Mouse (Mus musculus) olfactory bulb, adult 2 months (tissue): Measurements from ENCODE around the gene 1700020L24Rik. TPM values are rescaled to one million over a fixed set of nuclear protein-coding genes. Genes with fewer than 3 reads are reported as not detected.
A peak's percentile ranks its signal among the peaks of the same experiment; 100 is the strongest.

Experiments used
- H3K27ac ChIP-seq: fragments of 200-500 bp; 2 replicates; pipeline ENCODE4 v1.5.1; 2012; ENCODE audit warnings: low read depth, low read length; ENCODE audit not compliant: insufficient read depth
- H3K4me1 ChIP-seq: fragments of 200-500 bp; 2 replicates; pipeline ENCODE4 v1.6.1; 2012; ENCODE audit warnings: low read length; ENCODE audit not compliant: control insufficient read depth, insufficient read depth
- H3K4me3 ChIP-seq: fragments of 200-500 bp; 2 replicates; pipeline ENCODE4 v1.5.1; 2012; ENCODE audit warnings: mild to moderate bottlenecking, low read depth, low read length, moderate library complexity; ENCODE audit not compliant: insufficient read depth
- CTCF ChIP-seq: fragments of 200-500 bp; IDR thresholded peaks from 2 replicates; pipeline ENCODE4 v1.5.1; 2012; ENCODE audit warnings: low read depth, mild to moderate bottlenecking, low read length, moderate library complexity; ENCODE audit not compliant: insufficient read depth
- POLR2A ChIP-seq: fragments of 200-500 bp; IDR thresholded peaks from 2 replicates; pipeline ENCODE4 v1.6.1; 2012; ENCODE audit warnings: mild to moderate bottlenecking, low read depth, low read length, moderate library complexity; ENCODE audit not compliant: insufficient read depth
- WGBS: fragments of 180-500 bp; shearing (Covaris S2); methylation state at CpG from one replicate; pipeline ENCODE4 v1.1.7; 2018; 5-methylcytosine and 5-hydroxymethylcytosine counted together
- polyA plus RNA-seq: library from polyadenylated mRNA; stranded (reverse); fragments of >200 nt; gene quantifications from 2 replicates; pipeline ENCODE4 v1.2.4, GENCODE M21; 2012; ENCODE audit warnings: low replicate concordance; ENCODE audit not compliant: missing spikeins, insufficient read depth, insufficient read length

1700020L24Rik gene
- polyA plus RNA-seq, 1 experiment, result not detected

DNA sequence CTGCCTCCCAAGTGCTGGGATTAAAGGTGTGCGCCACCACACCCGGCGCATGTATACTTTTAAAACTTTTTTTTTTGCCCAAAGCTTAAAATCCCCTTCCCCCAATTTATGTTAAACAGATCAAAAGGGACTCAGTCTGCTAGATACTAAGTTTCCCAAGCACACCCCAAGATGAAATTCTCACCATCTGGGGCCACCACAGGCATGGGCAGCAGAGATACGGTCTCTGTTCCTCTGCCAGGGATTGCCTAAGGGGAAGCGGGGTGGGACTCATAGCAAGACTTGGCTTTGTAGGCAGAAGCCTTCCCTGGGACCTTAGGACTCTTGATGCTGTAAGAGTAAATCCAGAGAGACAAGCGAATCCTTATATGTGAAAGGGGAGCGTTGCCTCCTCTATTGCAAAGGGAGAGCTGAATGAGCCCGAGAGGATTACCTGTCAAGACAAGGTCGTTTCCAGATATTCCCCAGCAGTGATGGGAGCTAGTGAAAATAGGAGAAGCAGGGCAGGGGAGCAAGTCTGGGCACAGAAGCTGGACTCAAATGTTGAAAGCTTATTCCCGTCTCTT lies 24.1 kb downstream of the 1700020L24Rik start:
- Histone ChIP-seq H3K4me3 (no peak overlapping the region), H3K4me1 (peaks cover 15% of the 10 kb centered on the region), H3K27ac (no peak overlapping the region)
- TF ChIP-seq POLR2A (no peak), CTCF (no peak)
- WGBS, result 86% methylated on average over 10 of the region's 10 CpGs

DNA sequence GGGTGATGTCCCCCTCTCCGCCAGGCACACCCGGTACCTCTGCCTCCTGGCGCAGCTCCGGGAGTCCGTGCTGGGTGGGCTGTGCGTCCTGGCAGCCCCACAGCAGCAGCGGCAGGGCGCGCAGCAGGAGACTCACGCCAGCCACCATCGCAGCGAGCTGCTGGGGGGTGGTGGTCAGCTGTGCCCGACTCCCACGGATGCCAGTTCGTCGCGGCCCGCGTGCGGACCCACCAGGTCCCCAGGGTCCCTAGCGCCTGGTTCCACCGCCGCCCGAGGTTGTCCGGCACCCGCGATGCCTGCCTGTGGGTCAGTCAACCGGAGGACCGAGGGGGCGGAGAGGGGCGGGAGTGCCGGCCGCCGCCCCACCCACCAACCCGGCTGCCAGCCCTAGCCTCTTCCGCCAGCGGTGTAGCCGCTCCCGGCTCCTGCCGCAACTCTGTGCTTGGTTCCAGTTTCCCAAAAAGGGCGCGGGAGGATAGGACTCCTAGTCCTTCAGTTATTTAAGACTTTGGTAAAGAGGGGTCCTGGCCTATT lies 25.3 kb downstream of the 1700020L24Rik start, which contains the start of gene Mmp28:
Mmp28 (minus strand) TSS at position 361 of the 534 bp plus-strand sequence.
- Histone ChIP-seq H3K27ac (no peak within 1 kb of the TSS), H3K4me1 (peaks cover 11% of the 10 kb centered on the region), H3K4me3 (peak within 1 kb of the TSS; percentile 52)
- WGBS, result 4% methylated on average over 42 of the region's 42 CpGs
- TF ChIP-seq POLR2A (no peak), CTCF (no peak)

DNA sequence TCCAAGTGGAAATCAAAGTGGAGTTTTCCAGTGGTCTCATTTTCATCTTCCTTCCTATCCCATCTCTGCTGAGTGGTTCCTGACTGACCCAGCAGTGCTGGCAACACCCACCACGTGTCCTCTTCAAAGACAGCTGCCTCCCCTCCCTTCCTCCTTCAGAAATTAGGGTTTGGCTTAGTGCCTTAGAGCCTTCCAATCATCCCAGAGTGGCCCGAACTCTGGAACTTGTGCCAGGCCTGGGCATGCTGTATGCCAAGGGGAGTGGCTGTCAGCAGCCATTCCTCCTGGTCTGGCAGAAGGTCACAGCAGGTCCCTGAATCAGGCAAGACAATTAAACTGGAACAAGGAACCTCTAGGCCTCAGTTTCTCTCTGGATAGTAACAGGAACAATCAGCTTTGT lies 28.5 kb downstream of the 1700020L24Rik start:
- TF ChIP-seq CTCF, result no peak
- no peak for TF ChIP-seq POLR2A
- 46% methylated on average over 2 of the region's 2 CpGs for WGBS
- Histone ChIP-seq H3K27ac (no peak overlapping the region), H3K4me1 (peaks cover 11% of the 10 kb centered on the region), H3K4me3 (no peak overlapping the region)

- Histone ChIP-seq H3K27ac (no peak overlapping the region), H3K4me1 (peaks cover 14% of the 10 kb centered on the region), H3K4me3 (no peak overlapping the region)
- 45% methylated on average over 11 of the region's 11 CpGs for WGBS
- no peak for TF ChIP-seq CTCF
- TF ChIP-seq POLR2A, result no peak
Measured at GRCm38 (mm10) chr11:83467120-83467652, 29.7 kb downstream of the 1700020L24Rik start.

DNA sequence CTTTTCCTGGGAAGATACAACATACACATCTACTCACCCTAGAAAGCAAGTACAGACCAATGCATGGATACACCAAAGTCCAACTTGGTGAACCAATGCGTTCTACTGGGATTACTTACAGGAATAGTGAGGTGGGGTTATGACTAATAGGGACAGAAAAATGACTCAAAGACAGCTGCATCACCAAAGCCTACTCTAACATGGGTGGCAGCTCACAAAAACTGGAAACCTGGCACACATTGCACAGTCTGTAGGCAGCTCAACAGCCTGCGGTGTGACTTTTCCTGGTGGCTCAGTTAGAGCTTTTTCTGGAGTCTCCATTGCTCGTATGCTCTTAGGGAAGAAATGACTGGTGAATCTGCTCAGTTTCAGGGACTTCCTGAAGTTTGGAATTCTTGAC lies 31.3 kb downstream of the 1700020L24Rik start:
- Histone ChIP-seq H3K4me3 (no peak overlapping the region), H3K27ac (no peak overlapping the region), H3K4me1 (peaks cover 7% of the 10 kb centered on the region; the same call in 1 of the 2 replicates)
- WGBS, result 87% methylated on average over 3 of the region's 3 CpGs
- TF ChIP-seq POLR2A, result no peak
- TF ChIP-seq CTCF, result no peak

- H3K4me3 ChIP-seq, result no peak overlapping the region; the same call in 1 of the 2 replicates
- 0 out of 2 replicates have a peak, but pooled peaks cover 3% of the 10 kb centered on the region for H3K4me1 ChIP-seq
- no peak overlapping the region for H3K27ac ChIP-seq
- WGBS, result 98% methylated on average over 2 of the region's 2 CpGs
- TF ChIP-seq CTCF (no peak), POLR2A (no peak)
Measured at GRCm38 (mm10) chr11:83471766-83472165, 34.3 kb downstream of the 1700020L24Rik start.

GRCm38 (mm10) chr11:83472324-83473234 lies 35.1 kb downstream of the 1700020L24Rik start, which contains the start of gene Taf15:
Taf15 (plus strand) TSS chr11:83473086.
- H3K4me1 ChIP-seq, result 0 out of 2 replicates have a peak, but pooled peaks cover 3% of the 10 kb centered on the region
- H3K27ac ChIP-seq, result peak within 1 kb of the TSS; percentile 90
- under 1% methylated on average over 66 of the region's 66 CpGs for WGBS
- peak within 1 kb of the TSS; percentile 71 for H3K4me3 ChIP-seq
- TF ChIP-seq CTCF (peak; percentile 59), POLR2A (peak; percentile 95)

DNA sequence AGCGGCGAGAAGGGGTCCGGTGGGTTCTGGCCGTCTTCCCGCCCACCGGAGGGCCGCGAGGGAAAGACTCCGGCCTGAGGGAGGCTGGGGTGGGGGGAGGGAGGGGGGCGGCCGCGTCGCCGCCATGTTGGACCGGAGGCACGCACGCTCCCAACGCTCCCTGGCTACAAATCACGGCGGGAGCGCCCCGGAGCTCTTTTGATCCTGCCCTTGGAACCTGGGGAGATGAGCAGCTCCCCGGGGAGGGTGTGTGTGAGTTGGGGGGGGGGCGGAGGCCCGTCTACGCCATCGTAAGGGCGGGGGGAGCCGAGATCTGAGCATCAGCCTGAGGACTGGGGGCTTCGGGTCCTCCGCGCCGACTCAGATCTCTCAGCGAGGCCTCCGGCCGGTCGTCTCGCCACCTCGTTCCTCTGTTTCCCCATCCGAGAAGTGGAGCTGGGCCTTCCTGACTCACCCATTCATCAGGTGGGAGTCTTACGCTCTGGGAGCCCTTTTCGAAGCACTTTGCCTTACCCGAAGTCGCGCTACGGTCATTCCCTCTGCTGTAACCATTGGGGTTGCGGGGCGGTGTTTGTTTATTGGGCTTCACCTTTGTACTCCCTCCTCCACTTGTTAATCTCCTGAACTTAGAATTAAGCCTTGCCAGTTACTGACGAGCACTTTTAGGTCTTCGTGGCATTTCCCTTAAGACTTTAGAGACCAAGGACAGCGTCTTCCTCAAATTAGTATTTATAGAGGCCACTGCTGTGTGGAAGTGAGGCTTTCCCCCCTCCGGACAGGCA lies 35.9 kb downstream of the 1700020L24Rik start:
- Histone ChIP-seq H3K27ac (peak overlapping the region; percentile 90), H3K4me1 (0 out of 2 replicates have a peak, but pooled peaks cover 3% of the 10 kb centered on the region), H3K4me3 (peak overlapping the region; percentile 71)
- 1% methylated on average over 51 of the region's 52 CpGs for WGBS
- TF ChIP-seq CTCF (no peak), POLR2A (no peak)

Other genes with a start within 250 kb of the 1700020L24Rik start
- not detected in 2 replicates for gene Slfn3, start 246.3 kb upstream of the 1700020L24Rik start, polyA plus RNA-seq
- gene Slfn14, start 151.0 kb upstream of the 1700020L24Rik start, polyA plus RNA-seq, result not detected in 2 replicates
- gene Ap2b1, start 138.7 kb upstream of the 1700020L24Rik start, polyA plus RNA-seq, result 546 TPM in 1 of 2 replicates, not detected in the other
- not detected in 2 replicates for gene Pex12, start 135.1 kb upstream of the 1700020L24Rik start, polyA plus RNA-seq
- gene Rasl10b, start 28.5 kb upstream of the 1700020L24Rik start, polyA plus RNA-seq, result 96.6 TPM in 1 of 2 replicates, not detected in the other
- gene Gas2l2, start 8.2 kb upstream of the 1700020L24Rik start, polyA plus RNA-seq, result not detected in 2 replicates
- gene Mmp28, start 25.4 kb downstream of the 1700020L24Rik start, polyA plus RNA-seq, result not detected in 2 replicates
- not detected in 2 replicates for gene Taf15, start 35.4 kb downstream of the 1700020L24Rik start, polyA plus RNA-seq
- not detected in 2 replicates for gene Heatr9, start 84.5 kb downstream of the 1700020L24Rik start, polyA plus RNA-seq
- gene Ccl5, start 92.8 kb downstream of the 1700020L24Rik start, polyA plus RNA-seq, result not detected in 2 replicates
- gene Ccl9, start 141.0 kb downstream of the 1700020L24Rik start, polyA plus RNA-seq, result not detected in 2 replicates
- not detected in 2 replicates for gene Ccl6, start 155.4 kb downstream of the 1700020L24Rik start, polyA plus RNA-seq
- gene Rpl9-ps1, start 207.9 kb downstream of the 1700020L24Rik start, polyA plus RNA-seq, result not detected in 2 replicates
- gene Ccl3, start 211.7 kb downstream of the 1700020L24Rik start, polyA plus RNA-seq, result not detected in 2 replicates
- gene Ccl4, start 224.9 kb downstream of the 1700020L24Rik start, polyA plus RNA-seq, result not detected in 2 replicates